Mouse (Mus musculus): ENCODE results near the gene Ralgps1.
"Not testable (repeated sequence)": the region's sequence is repeated elsewhere in the genome, so short reads cannot be mapped to it uniquely, and the experiment has no call there.

Ralgps1 gene

DNA sequence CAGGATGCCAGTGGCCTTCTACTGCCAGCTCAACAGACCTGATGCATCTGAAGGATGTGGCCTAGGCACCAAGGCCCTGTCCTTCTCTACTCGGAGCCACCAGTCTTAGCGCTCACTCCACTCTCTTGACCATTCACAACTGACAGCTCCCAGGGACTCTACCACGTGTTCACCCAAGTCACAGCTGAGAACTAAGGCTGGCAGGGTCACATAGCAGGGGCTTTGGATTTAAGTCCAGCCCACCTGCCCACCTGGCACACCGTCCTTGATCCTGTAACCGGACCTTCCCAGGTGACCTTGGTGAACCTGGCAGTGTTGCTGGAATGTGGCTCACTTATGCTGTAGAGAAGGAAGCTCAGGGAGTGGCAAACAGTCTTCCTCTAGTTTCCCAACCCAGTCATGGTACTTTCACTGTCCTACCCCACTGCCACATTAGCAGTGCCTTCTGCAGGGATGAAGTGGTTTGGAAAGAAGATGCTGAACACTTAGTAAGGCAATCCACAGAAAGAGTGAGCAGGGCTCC lies 156.0 kb downstream of the Ralgps1 start:
- DNase-seq (ENCODE audit: low spot score in 2 of 2), result no peak

DNA sequence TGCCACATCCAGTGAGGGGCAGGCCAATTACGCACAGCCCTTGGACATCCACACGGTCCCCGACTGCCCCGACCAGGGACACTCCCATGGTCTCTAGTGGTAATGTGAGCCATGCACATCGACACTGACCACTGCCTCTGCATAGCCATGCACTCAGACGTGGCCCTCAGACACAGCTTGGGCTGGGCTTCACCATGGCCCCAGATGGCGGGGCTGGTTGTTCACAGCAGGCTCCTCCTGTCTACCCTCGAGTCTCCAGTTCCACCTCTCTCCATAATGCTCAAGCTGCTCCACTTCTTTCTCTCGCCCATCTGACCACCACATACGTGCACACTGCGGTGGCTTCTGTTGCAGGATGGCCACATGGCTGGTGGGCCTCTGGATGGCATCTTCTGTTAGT lies 160.0 kb downstream of the Ralgps1 start:
- not testable (repeated sequence) for DNase-seq (ENCODE audit: low spot score in 2 of 2)

DNA sequence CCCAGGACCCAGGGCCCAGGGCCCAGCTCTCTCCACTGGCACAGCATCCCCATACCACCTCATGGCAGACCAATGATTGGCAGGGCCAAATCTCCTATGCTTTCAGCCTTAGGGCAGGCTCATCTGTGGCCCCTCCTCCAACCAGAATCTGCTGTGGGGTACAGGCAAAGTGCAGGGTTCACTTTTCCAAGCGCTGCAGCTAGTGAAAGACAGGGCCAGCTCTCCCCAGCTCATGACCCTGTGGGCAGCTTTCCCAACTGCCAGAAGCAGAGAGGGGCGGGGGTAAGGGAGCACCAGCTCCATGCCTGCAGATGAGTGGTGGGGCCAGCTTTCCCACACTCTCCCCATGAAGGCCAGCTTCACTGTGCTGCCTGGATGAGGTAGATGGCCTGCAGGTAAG lies 160.4 kb downstream of the Ralgps1 start:
- no peak for DNase-seq (ENCODE audit: low spot score in 2 of 2)

DNA sequence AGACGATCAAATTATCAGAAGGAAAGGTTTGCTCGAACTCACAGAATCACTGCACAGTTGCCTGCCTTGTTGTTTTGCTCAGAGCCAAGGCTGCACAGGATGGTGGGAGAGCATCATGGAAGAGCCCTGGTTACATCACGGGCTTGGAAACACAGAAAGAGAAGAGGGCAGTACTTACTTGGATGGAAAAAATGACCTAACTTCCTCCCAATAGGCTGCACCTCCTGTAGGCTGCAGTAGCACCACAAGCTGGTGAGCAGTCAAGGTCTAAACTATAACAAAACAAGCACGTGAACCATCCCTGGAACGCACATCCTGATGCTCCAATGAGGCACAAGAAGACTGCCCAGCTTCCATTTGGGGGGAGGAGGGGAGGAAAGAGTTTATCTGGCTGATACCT lies 163.2 kb downstream of the Ralgps1 start:
- DNase-seq (ENCODE audit: low spot score in 2 of 2), result no peak

DNA sequence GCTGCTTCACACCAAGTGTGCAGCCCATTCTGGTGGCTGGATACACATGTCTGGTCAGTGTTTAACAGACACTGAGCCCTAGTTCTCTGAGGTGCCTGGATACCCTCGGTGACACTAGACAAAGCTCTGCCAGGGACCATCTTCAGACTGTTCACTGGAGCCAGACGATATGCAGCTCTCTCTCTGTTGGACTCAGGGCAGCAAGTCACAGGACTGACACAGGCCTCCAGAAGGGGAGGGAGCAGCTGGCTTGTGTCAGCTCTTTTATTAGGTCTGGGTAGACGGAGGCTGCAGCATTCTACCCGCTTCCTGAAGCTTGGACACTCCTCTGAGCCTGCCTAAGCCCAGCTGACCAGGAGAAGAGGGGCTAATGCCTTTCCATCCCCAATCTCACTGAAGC lies 164.2 kb downstream of the Ralgps1 start:
- DNase-seq (ENCODE audit: low spot score in 2 of 2), result no peak

DNA sequence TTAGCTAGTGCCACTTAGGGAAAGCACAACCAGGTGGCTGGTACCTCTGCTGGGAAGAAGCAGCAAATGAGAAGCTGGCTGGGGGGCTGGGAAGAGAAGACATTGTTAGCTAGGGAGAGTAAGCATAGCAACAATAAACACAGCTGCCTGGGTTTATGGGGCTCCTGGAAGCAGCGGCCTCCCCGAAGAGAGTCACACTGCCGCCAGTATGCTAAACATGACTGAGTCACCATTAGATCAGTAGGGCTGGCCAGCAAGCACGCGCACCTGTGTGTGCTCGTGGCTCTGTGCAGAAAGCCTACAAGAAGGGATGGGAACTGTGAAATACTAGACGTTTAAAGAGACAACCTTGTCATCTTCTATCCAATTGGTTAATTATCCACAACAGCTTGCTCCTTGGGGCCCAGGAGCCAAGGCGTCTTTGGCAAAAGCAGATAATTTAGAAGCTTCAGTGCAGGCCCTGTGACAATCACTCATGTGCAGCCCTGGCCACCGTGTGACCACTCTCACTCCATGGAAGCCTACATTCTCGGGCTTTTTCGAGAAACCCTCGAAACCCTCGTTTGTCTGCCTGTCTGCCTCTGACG lies 165.3 kb downstream of the Ralgps1 start:
- DNase-seq (ENCODE audit: low spot score in 2 of 2), result no peak

DNA sequence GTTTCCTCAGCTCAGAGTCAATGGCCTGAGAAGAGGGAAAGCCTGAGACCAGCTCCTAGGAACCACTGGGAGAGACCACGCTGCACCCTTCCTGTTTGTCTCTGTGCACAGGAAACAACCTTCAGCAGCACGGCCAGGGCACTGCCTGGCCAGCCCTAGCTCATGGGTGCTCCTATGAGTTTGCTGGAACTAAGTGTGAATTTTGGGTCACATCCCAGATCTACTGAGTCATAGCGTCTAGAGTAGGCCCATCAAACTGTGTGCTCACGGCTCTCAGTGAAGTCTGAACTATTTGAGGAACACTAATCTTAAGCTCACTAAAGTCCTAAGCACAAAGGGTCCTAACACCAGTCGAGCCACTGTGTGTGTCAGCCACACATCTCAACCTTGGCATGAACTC lies 166.3 kb downstream of the Ralgps1 start:
- DNase-seq (ENCODE audit: low spot score in 2 of 2), result no peak

DNA sequence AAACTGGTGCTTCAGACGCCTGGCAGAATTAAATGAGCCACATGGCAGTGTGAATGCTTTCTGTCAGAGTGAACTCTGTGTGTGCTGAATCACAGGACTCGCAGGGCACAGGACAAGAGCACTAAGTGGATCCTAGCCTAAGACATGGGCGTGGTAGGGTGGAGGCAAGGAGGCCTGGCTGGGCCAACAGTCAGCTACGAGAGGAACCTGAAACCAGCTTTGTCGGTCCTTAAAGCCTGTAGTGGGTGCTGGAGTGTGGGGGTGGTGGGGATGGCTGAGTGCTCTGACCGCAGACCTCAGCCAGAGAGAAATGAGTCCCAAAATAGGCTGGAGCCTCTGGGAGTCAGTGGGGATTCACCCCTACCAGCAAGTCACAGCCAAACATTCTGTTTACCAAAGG lies 168.0 kb downstream of the Ralgps1 start:
- no peak for DNase-seq (ENCODE audit: low spot score in 2 of 2)

DNA sequence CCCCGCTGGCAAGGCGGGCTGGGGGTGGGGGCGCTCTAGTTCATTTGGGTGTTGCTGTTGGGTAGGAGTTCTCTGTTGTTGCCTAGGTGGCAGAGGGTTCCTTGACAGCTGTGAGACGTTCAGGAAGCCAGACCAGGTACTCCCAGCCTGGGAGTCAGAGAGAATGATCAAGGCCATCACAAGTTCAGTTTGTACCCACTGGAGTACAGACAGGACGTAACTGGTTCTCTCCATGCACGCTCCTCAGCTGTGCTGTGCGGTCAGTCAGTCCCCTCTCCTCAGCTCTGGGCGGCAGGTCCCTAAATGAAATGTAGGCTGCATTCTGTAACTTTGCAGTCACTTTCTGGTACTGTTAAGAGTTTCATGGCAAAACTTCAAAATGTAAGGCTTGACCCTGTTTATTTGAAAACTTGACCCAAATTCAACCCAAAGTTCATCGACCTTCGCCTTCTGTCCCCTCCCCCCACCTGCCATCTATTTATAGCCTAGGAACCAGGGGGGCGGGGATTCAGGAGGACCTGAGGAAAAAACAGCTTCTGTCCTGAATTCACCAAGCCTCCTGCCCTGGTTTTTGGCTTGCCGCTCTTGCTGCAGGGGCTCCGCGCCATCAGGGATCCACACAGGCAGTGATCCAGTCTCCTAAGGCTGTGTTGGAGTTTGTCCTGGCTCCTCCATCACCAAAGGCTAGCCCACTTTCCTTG lies 170.8 kb downstream of the Ralgps1 start:
- no peak for DNase-seq (ENCODE audit: low spot score in 2 of 2)

DNA sequence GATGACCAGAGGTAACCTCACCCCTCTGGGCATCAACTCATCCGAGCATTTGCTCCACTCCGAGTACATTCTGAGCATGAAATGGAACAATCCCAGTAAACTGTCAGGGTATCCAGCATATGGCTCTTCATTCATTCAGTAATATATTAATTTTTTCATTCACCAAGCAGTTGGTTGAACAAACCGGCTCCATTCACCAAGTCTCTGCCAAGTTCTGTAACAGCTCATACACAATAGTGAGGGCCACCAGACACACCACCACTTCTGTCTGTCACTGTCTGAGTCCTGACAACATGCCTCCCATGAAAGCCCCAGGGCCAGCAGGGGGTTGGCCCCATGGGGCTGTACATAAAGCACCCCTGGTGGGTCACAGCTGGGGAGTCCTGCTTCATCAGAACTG lies 181.3 kb downstream of the Ralgps1 start:
- DNase-seq (ENCODE audit: low spot score in 2 of 2), result no peak

DNA sequence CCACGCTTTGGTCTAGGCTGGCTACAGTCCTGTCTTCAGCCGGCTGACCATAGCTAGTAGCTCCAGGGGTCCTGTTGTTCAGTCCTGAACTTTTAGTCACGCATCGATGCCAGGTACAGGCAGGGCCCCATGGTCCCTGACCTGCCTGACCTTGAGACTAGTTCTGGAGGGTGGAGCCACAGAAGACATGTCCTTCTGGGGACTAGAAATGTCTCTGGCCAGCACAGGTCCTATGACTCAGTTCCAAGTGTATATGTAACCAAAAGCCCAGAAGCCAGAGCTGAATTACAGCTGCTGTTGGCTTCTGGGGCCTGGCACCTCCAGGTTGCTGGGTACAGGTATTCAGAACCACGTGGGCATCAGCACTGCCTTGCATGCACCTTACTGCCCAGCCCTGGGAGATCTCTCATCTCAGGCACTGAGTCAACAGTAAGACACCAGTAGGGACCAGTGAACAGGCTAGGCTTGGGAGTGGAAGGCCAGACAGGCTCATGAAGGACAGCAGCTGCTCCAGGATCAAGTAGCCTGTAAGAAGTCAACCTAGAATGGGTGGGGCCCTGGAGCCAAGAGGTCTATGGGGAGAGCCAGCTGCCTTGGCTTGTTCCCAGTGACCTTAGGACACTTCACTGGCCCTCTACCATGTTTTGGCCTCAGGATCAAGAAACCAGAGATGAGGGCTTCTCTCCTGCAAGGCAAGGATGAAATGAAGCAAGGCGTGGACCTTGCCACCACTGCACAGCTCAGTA lies 182.2 kb downstream of the Ralgps1 start:
- no peak for DNase-seq (ENCODE audit: low spot score in 2 of 2)

DNA sequence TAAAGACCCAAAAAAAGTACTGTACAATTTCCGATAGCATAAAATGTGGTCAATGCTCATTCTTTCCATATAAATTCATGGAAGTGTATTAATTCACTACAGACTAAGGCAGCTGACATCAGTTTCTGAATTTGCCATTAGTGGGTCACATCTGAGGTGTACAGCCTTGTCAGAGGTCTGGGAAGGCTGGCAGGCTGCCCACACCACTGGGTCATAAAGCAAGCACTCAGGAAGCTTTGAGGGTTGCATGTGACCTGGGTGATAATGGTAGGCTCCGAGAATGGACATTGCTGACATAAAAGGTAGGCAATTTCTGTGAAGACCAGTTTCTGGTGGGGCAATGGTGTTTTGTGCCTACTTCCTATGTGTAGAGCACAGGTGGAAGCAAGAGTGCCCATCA lies 183.4 kb downstream of the Ralgps1 start:
- DNase-seq (ENCODE audit: low spot score in 2 of 2), result no peak

DNA sequence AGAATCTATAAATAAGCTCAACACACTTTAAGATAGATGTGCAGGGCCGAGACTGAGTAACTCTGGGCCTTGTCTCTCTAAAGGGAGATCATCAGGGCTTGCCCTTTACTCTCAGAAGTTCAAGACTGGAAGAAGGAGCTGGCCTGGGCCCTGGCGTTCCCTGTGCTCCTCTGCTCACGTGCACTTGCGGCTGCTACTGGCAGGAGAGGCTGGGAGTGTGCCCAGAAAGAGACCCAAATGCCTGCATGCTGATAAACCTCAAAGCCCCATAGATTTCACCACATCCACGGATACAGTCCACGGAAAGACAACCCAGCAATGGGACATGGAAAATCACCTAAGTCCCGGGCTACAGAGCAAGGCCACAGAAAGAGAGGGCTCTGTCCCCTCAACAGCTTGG lies 184.8 kb downstream of the Ralgps1 start:
- DNase-seq (ENCODE audit: low spot score in 2 of 2), result no peak

DNA sequence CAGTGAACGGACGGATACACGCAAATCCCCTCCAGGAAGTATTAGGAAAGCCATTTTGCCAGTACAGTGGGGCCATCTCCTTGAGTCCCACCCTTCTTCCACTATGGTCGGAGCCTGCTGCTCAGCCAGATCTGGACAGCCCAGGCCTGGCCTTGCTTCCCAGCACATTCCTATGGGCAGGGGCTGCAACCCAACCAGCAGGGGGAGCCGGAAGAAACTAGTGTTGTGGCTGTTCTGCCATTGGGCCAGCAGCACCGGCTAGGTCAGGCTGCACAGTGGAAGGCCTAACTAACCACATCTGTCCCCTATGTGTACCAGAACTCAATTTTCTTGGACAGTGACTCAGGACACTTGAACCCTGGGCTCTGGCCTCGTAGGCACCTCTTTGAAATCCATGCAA lies 186.0 kb downstream of the Ralgps1 start:
- peak; percentile 25 to 74 for DNase-seq (ENCODE audit: low spot score in 2 of 2)

DNA sequence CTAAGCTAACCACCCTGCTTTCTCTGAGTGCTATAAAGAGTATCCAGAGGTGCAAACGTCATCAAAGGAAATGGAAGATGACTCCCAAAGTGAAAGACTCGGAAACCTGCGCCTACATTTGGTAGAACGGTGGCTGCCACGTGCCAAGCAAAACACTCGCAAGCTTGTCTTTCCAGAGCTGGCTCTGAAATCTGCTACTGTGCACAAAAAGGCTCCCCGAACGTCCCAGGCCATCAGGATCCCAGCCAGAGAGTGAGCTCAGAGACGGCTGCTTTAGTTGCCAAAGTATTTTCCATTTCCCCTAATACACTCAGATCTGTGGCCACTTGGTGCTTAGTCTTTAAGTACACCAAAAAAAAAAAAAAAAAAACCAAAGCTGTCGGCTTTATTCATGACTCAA lies 186.6 kb downstream of the Ralgps1 start:
- DNase-seq (ENCODE audit: low spot score in 2 of 2), result no peak

DNA sequence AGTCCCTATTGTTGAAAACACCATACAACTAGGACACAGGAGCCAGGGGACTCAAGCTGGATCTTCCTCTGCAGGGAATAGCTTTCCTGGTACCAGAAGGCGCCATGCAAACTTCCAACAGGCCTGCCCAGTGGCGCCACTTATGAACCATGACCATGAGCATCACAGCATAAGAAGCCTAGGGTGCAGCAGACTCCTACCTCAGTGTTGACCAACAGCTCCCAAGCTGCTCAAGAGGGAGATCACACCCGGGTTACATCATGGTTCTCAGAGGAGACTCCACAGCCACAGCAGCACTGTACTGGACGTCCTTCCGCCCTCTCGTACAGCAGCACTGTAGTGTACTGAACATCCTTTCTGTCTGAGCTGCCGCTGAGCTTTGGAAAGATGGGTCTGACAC lies 188.0 kb downstream of the Ralgps1 start:
- no peak for DNase-seq (ENCODE audit: low spot score in 2 of 2)

DNA sequence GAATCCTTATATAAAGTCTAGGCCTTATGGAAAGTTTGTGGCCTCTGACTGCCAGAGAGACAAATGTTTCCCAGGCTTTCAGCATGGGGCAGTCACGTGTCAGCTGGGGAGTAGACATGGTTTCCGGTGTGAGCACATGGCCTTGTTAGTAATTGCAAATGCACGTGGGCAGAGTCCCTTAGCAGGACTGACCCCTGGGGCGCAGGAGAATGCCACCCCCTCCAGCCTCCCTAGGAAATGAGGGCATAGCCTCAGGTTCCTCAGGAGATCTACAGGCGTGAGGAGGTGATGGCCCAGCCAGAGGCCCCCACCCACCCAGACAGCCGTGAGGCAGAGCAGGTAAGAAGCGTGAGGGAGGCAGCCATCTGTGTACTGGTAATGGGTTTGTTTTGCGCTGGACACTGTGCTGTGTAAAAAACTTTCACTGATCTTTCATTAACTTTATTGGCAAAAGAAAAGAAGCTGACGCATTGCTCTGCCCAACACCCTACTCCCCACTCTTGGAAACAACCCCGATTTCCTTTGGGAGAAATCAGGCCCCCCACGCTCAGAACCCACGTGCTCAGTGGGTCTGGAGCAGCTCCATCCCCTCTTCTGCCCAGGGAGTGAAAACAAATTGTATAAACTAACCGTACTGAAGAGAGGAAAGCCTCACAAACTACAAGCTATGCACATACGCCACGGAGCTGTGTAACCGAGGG lies 191.2 kb downstream of the Ralgps1 start:
- no peak for DNase-seq (ENCODE audit: low spot score in 2 of 2)

DNA sequence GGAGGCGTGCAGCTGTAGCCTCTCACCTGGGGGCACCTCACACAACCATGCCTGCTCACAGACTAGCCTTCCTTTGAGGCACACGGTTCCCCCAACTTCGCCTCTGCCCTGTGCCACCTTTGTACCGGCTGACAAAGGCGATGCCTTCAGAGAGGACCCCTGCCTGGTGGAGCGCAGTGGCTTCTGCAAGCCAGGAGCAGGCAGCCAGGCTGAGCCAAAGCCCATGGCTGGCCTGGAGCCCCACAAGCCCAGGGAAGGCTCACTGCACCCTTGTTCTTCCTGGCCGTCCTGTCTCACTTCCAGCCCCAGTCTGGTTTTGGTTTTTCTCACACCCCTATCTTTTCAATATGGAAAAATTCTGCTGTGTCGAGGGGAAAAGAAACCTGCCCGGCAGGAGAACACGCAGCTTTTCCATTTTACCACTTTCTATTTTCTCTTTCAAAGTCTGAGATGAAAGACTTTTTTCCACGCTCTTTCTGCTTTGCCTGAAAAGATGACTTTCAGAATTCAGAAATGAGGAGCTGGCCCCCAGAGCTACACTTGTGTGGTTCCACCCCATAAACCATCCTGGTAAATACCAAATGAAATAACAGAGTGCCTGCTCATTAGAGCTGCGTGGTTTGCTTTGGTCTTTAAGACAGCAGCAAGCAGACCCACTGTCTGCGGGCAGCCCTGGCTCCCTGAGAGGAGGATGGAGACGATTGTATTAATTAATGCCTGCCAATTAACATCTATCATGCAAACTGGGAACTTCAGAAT lies 191.9 kb downstream of the Ralgps1 start:
- no peak for DNase-seq (ENCODE audit: low spot score in 2 of 2)

DNA sequence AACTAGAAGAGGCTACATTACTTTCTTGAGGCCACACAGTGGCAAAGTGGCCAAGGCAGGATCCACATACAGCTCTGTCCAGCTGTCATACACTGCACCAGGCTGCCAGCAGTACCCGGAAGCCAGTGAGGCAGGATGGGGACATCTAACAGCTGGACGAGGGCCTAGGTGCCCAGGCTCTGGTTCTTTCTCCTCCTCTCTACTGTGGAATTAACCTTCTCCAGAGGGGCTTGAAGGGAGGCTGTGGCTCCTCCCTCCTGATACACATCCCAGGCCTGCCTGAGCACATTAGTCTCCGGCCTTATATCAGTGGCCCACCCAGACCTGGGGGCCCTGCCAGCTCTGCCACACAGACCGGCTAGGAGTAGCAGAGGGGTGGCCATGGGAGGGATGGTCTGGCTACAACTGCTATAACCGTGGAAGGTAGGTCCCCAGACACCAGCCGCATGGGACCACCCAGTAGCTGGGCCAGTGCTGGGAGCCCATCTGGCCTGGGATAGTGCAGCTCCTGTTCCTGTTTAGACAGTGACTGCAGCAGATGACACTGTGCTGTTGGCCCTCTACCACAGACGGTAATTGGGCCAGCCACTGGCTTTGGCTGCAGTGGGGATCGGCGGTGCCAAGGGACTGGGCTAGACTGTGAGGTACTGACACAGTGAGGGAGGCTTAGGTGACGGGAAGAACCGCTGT lies 192.9 kb downstream of the Ralgps1 start:
- no peak for DNase-seq (ENCODE audit: low spot score in 2 of 2)

DNA sequence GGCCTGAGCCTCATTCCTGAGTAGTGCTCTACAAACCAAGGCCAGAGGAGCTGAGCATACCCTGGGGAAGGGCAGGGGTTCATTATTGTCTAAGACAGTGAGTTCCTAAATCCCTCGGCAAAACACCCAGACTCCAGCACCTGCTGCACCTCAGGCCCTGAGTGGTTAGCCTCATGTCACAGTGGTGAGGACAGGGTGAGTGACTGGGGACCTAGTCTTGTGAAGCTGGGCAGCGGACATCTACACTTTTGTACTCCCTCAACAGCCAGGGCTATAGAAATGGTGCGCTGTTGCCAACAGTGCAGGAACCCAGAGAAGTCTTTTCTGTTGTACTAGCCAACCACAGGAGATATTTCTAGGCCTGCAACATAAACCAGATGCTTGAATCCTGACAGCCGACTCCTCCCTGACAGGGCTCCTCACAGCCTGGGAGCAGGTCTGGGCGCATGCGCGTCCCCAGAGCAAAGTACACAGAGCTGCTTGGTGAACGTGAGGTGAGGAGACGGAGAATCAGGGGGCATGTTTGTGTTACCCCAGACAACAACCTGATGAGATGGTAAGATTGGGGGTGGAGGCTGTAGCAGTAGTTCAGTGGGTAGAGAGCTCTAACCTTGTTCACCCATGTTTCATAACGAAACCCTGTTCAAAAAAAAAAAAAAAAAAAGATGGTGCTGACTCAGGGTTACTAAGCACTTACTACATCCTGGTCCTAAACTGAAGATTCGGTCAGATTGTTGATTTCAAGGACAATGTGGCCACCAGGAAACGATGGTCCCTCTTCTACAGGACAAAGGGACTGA lies 193.6 kb downstream of the Ralgps1 start:
- no peak for DNase-seq (ENCODE audit: low spot score in 2 of 2)

Data from spleen, postnatal 4 days (tissue).